Mouse (Mus musculus) adipocyte (in vitro differentiated cells): ENCODE measurements at regions not wholly inside any gene's neighbourhood (a gene's known extent, or its start where the extent isn't known, plus 50 kb on each side); places are given as distances from the start of the nearest gene placed in this dataset.

Experiments
- DNase-seq: peaks from one replicate; pipeline ENCODE4 v3.0.0-alpha.2; 2016; ENCODE audit warnings: low spot score

DNA sequence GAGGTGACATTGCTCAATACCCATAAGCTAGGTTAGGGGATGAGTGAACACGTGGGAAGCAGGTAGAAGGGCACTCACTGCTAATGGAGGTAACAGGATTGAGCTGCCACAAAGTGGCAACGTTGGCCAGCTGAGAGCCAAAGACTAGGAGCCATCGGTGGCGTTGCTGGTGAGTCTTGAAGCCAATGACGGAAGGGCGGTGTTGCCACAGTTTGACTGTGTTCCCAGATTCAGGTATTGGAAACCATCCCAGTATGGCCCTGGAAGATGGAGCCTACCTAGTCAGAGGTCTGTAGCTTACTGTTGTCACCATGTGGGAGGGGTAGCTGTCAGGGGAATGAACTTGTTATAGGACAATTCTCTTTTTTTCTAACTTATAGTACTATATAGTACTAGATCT lies 158.4 kb downstream of the Ly86 start:
- no peak for DNase-seq

DNA sequence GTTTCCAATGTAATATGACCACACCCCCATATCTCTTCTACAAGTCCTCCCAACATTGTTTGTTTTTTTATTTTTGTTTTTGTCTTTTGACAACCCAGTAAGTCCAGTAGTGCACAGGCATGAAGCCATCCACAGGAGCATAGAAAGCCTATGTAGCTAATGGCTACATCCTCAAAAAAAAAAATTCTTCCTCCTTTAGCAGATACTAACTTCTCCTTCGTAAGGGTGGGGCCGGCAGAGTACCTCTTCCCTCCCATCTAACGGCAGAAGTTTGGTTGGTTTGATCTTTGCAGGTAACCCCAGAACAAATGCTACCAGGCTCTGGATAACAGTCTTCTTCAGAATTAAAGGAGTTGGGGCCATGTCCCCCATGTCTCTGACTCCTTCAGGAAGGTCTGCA lies 158.9 kb downstream of the Ly86 start:
- DNase-seq = no peak

DNA sequence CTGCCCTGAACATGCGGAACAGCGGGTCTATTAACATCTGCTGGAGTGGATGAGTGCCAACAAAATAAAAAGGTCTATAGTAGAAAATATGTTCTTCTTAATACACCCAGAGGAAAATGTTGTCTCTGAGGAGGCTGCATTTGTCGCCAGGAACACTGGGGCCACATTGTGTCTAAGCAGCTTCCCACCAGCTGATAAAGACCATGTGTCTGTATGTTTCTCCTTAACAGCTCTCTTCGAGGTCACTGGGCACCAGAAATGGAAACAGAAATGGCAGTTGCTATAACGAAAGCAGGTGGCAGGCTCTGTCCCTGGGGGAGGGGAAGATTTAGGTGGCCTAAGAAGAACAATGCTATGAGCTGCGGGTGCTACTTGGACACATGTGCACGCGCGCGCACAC lies 159.4 kb downstream of the Ly86 start:
- DNase-seq = no peak

DNA sequence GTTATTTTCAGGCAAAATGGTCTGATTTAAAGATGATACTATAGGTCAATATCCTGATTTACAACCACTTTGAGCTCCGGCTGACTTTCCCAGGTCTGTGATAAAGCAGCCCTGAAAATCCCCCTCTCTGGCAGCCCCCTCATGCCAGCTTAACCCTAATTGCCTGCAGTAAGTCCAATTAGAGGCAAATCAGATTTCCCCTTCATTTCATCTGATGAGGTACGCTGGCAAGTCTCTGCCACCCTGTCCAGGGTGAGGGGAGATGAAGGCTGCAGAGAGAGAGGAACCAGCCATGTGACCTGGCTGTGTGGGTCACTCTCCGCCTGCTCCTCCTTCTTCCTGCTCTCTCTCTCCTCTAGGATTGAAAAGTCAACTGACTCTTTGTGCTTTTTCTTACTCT lies 160.6 kb downstream of the Ly86 start:
- DNase-seq = no peak

DNA sequence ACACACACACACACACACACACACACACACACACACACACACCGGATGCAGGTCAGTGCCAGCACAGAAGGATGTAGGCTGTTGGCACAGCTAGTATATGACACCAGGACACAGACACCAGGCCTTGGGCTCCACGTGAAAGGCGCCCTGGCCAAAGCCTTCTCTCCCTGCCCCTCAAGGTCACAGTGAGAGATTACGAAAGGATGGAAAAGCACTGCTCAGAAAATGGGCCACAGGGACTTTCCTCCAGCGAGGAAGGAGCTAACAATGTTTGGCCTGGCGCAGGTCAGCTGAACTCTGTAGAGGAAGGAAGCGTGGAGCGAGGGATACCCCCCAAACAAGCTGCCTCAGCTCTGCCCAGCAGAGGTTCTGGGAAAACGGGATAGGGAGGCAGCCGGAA lies 161.0 kb downstream of the Ly86 start:
- DNase-seq = peak; percentile 48

DNA sequence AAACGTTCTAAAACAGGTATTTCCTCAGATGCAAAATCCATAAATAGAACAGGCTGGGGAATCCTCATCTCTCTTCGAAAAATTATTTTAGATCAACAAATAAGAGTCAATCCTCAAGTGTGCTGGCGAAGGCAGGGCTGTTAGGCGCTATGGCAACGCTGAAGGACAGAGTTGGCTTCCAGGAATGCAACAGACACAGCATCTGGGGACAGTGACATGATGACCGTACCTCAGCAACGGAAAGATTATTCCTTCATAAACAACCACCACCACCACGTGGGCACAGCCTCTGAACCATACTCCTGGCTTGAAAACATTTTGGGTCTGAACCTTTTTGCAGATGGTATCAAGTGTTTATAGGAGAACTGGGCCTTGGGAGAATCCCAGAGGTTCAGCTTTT lies 161.7 kb downstream of the Ly86 start:
- no peak for DNase-seq

DNA sequence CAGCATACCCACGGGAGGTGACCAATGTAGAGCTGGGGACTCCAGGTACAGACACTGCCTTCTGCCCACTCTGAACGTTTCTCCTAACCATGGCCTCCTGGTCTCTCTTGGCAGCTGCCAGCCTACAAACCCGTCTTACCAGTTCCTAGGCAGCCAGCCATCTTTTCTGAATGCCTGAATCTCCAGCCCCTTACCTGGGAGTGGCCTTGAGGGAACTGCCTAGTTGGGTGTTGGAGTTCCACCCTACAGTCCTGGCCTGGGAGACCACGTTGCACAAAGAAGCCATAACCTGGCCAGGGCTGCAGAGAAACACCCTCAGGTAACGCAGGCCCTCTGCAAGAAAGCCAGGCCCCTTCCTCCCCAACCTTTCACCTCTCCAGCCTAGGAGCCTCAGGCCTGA lies 162.1 kb downstream of the Ly86 start:
- no peak for DNase-seq

DNA sequence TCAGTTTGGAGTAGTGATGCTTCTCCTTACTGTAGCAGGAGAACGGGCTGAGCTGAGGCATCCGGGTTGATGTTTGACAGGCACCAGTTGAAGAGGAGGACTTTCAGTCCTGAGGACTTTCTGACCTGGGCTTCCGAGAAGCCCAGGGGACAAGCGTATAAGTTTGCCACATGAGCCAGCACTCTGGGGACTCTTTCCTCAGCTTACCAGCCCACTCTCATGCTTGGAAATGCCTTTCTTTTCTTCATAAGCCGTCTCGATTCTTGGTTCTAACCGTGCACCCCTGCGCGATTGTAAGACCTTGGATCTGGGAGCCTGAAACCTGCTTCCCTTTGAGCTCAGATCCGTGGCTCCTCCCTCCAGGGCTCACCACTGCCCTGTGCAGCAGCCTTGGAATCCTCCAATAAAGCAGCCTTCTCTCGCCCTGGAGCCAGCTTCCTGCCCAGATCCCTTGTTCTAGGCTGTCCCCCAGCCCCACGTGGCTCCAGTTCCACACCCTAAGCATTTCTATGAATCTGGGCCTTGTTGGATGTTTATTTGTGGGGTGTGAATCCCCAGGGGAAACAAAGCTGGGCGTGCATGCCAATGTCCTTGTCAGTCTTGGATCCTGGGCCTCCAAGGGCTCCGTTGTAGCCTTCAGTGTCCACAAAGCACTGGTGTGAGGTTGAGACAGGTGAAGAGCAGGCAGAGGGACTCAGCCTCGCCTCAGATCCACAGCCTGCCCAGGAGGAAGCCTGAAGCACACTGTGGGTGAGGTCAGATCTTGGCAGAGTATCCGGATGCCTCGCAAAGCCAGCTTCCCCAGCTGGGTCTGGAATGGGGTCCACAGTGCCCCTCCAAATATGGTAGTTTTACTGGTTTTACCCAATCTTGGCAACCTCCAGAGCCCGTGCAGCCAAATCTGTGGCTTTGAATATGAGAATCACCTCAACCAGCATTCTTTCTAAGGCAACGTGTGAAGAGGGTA lies 163.7 kb downstream of the Ly86 start:
- DNase-seq = no peak

DNA sequence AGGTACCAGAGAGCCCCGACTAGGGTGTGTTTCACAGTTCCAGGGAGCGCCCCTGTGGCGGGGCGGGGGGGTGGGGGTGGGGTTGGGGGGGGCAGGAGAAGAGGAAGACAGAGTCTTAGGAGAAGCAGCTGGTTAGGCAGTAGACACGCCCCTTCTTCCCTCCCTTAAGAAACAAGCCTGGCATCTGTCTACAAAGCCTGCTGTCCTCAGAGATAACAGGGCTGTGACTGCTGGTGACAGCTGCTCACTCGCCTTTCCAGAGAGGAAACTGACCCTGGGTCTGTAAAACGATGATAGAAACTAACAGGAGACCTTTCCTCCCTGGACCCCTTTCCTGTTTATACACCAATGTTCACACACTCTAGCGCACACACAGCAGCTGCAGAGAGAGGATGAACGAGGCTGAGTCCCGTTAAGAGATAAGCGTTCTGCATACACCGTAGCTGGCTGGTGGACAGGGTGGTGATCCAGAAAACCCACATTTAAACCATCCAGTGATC lies 164.4 kb downstream of the Ly86 start:
- DNase-seq = no peak

DNA sequence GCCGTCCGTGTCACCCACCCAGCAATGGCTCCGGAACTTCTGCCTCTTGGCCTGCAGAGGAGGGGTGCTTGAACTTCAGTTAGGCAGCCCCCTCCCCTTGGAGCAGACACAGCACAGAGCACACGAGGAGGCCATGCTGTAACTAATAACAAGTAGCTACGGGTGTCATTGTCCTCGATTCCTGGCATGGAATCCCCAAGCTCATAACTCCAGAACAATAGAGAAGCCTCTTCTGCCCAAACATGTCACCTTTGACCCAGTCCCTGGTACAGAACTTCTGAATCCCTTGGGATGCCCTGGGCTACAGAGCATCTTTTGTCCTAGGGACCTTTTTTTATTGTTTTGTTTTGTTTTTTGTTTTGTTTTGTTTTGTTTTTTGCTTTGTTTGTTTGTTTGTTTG lies 165.5 kb downstream of the Ly86 start:
- DNase-seq = no peak

DNA sequence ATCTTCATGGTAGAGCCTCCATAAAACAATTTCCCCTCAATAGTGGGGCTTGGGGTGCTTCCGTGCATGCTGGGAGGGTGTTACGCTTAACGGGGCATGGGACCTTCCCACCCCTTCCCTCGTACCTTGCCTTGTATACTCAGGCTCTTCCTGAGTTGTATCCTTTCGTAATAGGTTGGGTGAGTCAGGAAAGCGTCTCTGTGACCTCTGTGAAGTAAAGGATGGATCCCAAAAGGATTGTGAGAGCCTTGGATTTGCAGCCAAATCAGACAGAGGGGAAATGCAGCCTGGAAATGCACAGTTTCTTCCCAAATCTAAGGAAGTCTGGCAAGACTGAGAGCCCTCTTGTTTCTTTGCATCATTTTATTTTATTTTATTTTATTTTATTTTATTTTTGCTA lies 166.0 kb downstream of the Ly86 start:
- DNase-seq = peak; percentile 63

DNA sequence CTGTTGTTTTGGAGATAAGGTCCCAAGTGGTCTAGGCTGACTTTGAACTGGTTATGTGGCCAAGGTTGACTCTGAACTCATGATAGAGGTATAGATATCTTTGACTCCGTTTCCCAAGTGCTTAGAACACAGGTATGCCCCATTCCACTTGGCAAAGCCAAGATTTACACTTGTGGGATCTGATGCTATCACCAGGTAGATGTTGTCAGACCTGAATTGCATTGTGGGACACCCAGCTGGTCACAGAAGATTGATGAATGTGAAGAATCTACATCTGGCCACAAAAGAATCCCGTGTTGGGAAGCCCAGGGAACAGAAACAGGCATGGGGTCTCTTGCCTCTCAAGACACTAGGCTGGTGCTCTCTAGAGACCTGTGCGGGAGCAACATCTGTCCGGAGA lies 166.4 kb downstream of the Ly86 start:
- no peak for DNase-seq

DNA sequence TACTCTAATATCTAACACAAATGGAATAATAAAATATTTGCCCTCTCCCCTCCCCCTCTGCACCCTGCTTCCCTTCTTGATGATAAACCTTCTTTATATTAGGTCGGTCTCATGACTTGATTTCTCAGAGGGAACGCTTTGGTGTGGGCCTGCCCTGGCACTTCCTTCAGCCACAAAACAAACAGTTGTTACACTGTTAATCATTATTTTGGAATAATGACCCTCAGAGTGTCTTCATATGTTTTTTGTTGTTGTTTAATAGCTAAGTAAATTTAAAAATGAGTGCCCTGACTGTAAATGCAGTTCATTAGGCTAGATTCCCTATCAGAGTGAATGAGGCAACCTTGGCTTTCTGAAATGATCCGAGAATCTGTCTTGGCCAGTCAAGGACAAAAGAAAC lies 167.8 kb downstream of the Ly86 start:
- no peak for DNase-seq

DNA sequence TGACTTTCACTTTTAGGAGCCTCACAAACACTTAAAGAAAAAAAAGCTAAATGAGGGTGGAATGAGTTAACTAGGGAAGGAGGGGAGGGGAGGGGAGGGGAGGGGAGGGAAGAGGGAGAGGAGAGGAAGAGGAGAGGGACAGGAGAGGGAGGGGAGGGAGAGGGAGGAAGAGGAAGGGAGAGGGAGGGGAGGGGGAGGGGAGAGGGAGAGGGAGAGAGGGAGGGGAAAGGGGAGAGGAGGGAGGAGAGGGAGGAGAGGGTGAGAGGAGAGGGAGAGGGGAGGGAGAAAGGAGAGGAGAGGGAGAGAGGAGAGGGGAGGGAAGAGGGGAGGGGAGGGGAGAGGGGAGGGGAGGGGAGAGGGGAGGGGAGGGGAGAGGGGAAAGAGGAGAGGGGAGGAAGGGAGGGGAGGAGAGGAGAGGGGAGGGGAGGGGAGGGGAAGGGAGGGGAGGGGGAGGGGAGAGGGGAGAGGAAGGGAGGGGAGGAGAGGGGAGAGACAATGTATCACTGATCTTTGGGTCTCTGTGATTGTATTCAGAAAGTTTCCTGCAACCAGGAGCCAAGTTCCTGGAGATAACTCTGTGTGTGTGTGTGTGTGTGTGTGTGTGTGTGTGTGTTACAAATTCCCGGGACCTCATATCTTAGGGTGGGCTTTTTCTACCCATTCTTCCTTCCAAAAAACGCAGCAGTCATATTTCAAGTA lies 168.3 kb downstream of the Ly86 start:
- no peak for DNase-seq

DNA sequence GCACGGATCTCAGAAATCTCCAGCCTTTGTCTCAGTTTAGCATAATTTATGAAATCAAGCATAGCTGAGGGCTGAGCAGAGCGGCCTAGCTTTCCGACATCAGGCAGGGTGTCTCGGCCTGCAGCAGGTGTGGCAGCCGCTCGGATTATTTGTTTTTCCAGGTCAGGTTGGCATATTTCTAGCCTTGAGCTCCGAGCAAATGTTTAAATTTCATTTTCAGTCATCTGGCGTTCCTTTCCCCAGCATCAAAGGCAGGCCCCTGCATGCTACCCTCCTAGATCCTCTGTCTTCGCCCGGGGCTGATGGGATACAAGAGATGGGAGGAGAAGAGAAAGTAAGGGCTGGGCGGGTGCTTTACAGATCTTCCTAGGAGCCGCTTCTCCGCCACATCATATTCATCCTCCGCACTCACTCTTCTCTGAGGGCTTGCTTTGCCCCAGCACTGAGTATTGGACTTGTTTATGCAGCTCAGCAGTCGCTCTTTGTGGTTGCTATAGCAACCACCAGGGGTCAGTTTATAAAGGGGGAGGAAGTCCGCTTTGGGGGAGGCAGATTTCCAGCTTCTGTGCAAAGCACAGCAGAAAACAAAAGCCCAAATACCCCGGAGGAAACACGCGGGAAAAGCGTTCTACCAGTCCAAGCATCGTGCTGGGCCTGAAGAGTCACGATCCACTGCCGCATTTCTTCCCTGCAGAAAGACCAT lies 169.0 kb downstream of the Ly86 start:
- DNase-seq = no peak

DNA sequence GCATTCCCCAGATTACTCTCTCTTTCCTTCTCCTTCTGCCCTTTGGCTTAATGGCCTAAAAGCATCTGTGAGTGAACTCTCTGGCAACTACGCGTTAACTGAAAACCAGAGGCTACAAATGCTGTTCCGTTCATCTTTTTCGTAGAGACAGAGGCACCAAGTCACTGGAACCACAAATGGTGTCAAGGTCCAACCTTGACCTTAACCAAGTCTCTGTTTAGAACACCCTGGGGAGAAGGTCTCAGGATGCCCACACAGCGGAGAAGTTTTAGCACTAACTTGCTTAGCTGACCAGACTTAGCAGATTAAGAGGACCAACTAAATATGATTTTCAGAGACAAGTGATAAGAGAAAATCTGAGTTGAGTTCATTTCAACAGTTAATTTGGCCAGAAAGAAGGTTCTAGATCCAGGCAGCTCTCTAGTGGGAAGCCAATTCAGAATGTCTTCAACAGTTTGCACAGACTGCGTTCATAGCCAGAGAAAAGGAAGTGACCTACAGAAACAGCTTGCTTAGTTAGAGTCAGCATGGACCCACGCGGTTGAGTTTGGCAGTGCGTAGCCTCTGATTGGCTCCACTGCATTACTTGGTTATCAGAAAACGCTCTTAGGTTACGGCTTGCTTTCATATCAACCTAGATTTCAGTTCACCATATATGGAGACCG lies 169.8 kb downstream of the Ly86 start:
- no peak for DNase-seq

DNA sequence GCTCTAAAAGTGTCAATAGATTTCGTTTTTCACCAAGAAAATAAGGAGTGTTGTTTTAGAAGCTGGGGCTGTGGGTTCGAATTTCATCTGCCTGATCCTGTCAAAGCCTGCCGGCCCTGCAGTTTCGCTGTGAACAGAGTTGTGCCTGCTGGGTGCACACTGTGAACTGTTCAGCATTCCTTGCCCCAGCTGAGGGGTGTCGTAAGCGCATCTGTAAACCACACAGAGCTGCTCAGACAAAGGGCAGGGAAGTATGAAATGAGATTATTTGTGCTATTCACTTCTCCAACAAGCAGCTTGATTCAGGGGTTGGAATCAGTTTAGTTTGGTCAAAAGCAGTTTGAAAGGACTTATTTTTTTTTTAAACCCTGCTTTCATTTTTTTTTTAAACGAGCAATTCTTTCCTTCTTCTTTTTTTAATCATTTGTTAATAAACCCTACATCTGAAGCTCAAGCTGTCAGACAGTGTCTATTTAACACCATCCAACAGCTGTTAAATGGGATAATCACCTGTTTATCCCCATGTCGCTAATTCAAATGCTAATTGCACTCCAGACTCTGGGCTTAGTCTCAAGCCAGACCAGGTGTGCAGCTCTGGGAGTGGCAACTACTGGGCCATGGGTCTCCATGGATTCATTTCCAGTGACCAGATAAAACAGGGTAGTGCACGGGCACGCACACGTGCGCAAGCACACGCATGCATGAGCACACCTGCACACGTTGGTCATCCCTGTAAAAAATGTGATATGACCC lies 172.2 kb downstream of the Ly86 start:
- DNase-seq = no peak

DNA sequence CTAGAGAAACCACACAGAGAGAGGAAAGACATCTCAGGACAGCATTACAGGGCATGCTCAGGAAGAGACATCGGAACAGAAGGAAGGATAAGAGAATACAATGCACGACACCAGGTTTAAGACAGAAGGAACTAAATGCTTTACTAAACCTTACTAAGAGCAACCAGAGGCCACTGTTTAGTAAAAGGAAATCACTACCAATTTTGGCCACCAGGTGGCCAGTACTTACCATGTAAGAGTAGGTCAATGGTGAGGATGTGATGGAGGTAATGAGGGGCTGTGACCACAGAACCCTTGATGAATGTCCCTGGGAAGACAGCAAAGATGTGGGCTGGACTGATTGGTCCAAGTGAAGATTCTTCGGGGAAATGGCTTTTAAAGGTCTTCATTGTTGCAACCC lies 174.9 kb downstream of the Ly86 start:
- DNase-seq = no peak

DNA sequence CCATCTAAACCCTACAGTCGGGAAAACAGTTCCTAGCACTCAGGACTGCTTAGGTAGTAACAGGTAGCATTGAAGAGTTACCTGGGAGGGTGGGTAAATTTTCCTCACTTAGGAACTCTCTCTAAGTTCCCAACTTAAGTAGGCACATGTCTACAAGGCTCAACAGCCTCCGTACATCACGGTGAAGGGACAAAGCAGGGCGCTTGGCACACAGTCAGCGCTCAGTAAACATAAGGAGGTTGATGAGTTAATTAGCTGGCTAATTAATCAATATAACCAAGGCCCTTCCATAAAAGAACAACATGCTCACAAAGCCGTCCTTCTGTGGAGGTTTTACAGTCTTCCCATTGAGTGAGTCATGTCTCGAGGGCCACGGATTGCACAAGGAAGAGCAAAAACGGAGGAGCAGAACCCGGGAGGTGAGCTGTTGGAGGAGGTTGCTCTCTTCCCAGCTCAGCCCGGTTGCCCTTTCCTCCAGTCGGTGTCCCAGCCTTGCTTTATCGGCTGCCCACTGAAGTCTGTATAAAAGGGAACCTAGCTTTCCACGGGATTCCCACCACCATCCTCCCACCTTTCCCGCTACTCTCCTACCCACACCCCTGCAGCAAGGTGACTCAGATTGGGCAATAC lies 180.2 kb downstream of the Ly86 start:
- DNase-seq = no peak

DNA sequence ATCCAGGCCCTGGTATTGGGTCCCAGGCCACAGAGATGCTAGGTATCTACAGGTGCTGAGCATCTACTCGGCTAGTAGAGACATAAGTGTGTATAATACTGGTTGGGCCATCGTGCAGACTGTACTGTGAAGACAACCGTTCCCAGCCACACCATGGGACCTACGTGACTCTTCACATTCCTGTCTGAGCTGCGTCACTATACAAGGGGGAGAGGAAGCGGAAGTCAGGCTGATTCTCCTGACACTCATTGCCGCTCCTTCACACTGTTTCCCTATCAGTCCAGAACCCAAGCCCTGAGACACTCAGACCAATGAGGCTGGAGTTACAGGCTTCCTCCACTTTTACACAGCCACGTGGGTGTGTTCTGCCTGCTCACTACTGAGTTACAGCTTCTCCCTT lies 181.1 kb downstream of the Ly86 start:
- DNase-seq = no peak

DNA sequence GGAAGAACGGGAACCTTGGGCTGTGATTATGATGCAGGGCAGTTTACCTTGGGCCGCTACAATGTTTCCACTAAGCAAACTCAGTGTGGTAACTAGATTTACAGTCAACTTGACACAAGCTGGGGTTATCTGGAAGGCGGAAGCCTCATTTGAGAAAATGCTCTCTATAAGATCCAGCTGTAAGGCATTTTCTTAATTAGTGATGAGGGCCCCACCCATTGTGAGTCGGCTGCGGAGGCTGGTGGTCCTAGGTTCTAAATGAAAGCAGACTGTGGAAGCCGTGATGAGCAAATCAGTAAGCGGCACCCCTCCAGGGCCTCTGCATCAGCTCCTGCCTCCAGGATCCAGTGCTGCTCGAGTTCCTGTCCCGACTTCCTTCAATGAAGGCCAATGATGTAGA lies 183.4 kb downstream of the Ly86 start:
- no peak for DNase-seq
